Mouse (Mus musculus) forebrain, embryonic 14.5 days (tissue): ENCODE measurements around the gene Magea6. TPM values are rescaled to one million over a fixed set of nuclear protein-coding genes. Genes with fewer than 3 reads are reported as not detected.
"Not testable (repeated sequence)": the region's sequence is repeated elsewhere in the genome, so short reads cannot be mapped to it uniquely, and the experiment has no call there.

ENCODE experiments used
- ATAC-seq: fragments of 200-750 bp; cut with Nextera tagmentation; 2 replicates; pipeline ENCODE4 v1.8.0; 2017; ENCODE audit warnings: mild to moderate bottlenecking, moderate library complexity
- DNase-seq: peaks from one replicate; pipeline ENCODE4 v3.0.0-alpha.2; 2015; ENCODE audit warnings: low spot score
- H3K27ac ChIP-seq: fragments of 300-500 bp; sonication (generic); 2 replicates; pipeline ENCODE4 v1.5.1; 2014; ENCODE audit warnings: low read depth, mild to moderate bottlenecking, control low read depth, low read length, moderate library complexity
- H3K27me3 ChIP-seq: fragments of 300-500 bp; sonication (generic); replicated peaks from 2 replicates; pipeline ENCODE4 v1.6.1; 2014; ENCODE audit warnings: low read length, control low read depth, mixed read lengths; ENCODE audit not compliant: control insufficient read depth, insufficient read depth
- H3K36me3 ChIP-seq: fragments of 300-500 bp; sonication (generic); 2 replicates; pipeline ENCODE4 v1.6.1; 2014; ENCODE audit warnings: low read length, control low read depth; ENCODE audit not compliant: control insufficient read depth, insufficient read depth
- H3K4me1 ChIP-seq: fragments of 300-500 bp; sonication (generic); 2 replicates; pipeline ENCODE4 v1.6.1; 2014; ENCODE audit warnings: antibody characterized with exemption, low read length, control low read depth; ENCODE audit not compliant: control insufficient read depth, insufficient read depth
- H3K4me2 ChIP-seq: fragments of 300-500 bp; sonication (generic); 2 replicates; pipeline ENCODE4 v1.6.1; 2014; ENCODE audit warnings: mild to moderate bottlenecking, control low read depth, low read length
- H3K4me3 ChIP-seq: fragments of 300-500 bp; sonication (generic); 2 replicates; pipeline ENCODE4 v1.5.1; 2014; ENCODE audit warnings: low read depth, low read length, control low read depth
- H3K9ac ChIP-seq: fragments of 300-500 bp; sonication (generic); 2 replicates; pipeline ENCODE4 v1.6.1; 2014; ENCODE audit warnings: mild to moderate bottlenecking, low read length, control low read depth, moderate library complexity
- H3K9me3 ChIP-seq: fragments of 300-500 bp; sonication (generic); replicated peaks from 2 replicates; pipeline ENCODE4 v1.6.1; 2016; ENCODE audit warnings: low read length, control low read depth, mixed read lengths; ENCODE audit not compliant: control insufficient read depth
- WGBS: fragments of 180-500 bp; shearing (Covaris S2); extraction: QIAGEN DNeasy Blood & Tissue Kit; methylation state at CpG from one replicate; pipeline ENCODE4 v1.1.7; 2014; 5-methylcytosine and 5-hydroxymethylcytosine counted together
- polyA plus RNA-seq: library from polyadenylated mRNA; unstranded; fragments of >200 nt; fragmentation: Nextera tagmentation; extraction: Ambion mirVana; gene quantifications from 2 replicates; pipeline ENCODE4 v1.2.1, GENCODE M21; 2014

Magea6 gene
- polyA plus RNA-seq: not detected in 2 replicates

GRCm38 (mm10) chrX:154935887-154936286 is at the start of gene Magea6:
Magea6 (minus strand) TSS chrX:154935987.
- not testable (repeated sequence) for H3K36me3 ChIP-seq, H3K27me3 ChIP-seq, H3K4me3 ChIP-seq, H3K4me1 ChIP-seq, H3K27ac ChIP-seq, DNase-seq, H3K9ac ChIP-seq, ATAC-seq, H3K9me3 ChIP-seq, H3K4me2 ChIP-seq
- 52% methylated on average over 1 of the region's 1 CpGs for WGBS

- ATAC-seq, H3K27ac ChIP-seq, H3K4me1 ChIP-seq, H3K9me3 ChIP-seq, H3K27me3 ChIP-seq, DNase-seq, H3K36me3 ChIP-seq, H3K9ac ChIP-seq, H3K4me2 ChIP-seq, H3K4me3 ChIP-seq: not testable (repeated sequence)
- 64% methylated on average over 1 of the region's 1 CpGs for WGBS
Observed at GRCm38 (mm10) chrX:154949405-154949804, 13.6 kb upstream of the Magea6 start, which contains the start of gene Magea3. Magea3 (minus strand) TSS chrX:154949505.

DNA sequence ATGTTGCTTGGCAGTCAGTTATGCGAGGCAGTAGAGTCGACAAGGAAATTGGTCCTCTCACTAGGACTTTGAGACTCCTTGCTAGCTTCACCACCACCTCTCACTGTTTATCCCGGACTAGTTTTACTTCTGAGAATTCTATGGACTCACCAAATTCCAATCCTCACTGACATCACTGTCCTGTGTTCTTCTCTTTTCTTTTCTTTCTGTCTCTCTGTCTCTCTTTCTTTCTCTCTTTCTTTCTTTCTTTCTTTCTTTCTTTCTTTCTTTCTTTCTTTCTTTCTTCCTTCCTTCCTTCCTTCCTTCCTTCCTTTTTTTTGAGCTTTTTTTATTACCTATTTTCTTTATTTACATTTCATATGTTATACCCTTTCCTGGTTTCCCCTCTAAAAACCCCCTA is 45.6 kb downstream of the Magea6 start, which contains the start of gene Cldn34b1:
TSS of gene Cldn34b1 (minus strand) at position 101 of the 400 bp plus-strand sequence.
- not testable (repeated sequence) for H3K4me2 ChIP-seq, DNase-seq, H3K27ac ChIP-seq, H3K4me1 ChIP-seq, H3K9me3 ChIP-seq, H3K9ac ChIP-seq, H3K27me3 ChIP-seq, ATAC-seq, H3K4me3 ChIP-seq, H3K36me3 ChIP-seq
- WGBS: 90% methylated on average over 3 of the region's 3 CpGs

Other genes with a start within 250 kb of the Magea6 start
- not detected in 2 replicates for gene Cldn34b1, start 45.7 kb downstream of the Magea6 start, polyA plus RNA-seq
- gene Magea3, start 13.5 kb upstream of the Magea6 start, polyA plus RNA-seq: not detected in 2 replicates
- not detected in 2 replicates for gene Magea8, start 59.9 kb upstream of the Magea6 start, polyA plus RNA-seq
- gene Magea5, start 127.2 kb upstream of the Magea6 start, polyA plus RNA-seq: not detected in 2 replicates
- gene Magea1, start 153.8 kb upstream of the Magea6 start, polyA plus RNA-seq: not detected in 2 replicates
- not detected in 2 replicates for gene Magea2, start 157.7 kb upstream of the Magea6 start, polyA plus RNA-seq
- gene Cldn34b2, start 192.4 kb upstream of the Magea6 start, polyA plus RNA-seq: not detected in 2 replicates